Mouse (Mus musculus): ENCODE measurements around the gene Nemp1. TPM values are rescaled to one million over a fixed set of nuclear protein-coding genes. Genes with fewer than 3 reads are reported as not detected.

Nemp1 gene
- polyA plus RNA-seq, 1 experiment, result 4.5 TPM

GRCm38 (mm10) chr10:127670185-127670584 lies 3.5 kb downstream of the Nemp1 start:
- no peak for DNase-seq (ENCODE audit: extremely low spot score in 1 of 2, low spot score in 1 of 2)

- no peak for DNase-seq (ENCODE audit: extremely low spot score in 1 of 2, low spot score in 1 of 2)
Measured at GRCm38 (mm10) chr10:127671276-127671675, 4.6 kb downstream of the Nemp1 start.

DNA sequence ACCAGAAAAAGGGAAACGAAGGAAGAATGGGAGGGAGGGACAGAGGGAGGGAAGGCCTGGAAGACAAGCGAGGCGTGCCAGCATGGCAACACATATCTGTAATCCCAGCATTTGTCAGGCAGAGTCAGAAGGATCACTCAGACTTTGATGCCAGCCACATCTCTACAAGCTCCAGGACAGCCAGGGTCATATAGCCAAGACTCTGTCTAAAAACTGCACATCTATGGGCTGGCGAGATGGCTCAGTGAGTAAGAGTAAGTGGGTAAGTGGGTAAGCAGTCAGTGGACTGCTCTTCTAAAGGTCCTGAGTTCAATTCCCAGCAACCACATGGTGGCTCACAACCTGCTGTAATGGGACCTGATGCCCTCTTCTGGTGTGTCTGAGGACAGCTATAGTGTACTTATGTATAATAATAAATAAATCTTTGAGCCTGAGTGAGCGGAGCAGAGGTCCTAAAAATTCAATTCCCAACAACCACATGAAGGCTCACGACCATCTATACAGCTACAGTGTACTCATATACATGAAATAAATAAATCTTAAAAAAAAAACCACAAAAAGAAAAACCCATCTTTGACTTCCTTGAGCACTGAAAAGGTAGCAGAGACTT lies 7.5 kb downstream of the Nemp1 start:
- no peak for DNase-seq (ENCODE audit: extremely low spot score in 1 of 2, low spot score in 1 of 2)

GRCm38 (mm10) chr10:127674794-127675522 lies 8.3 kb downstream of the Nemp1 start:
- peak; percentile 93 to 98 for DNase-seq (ENCODE audit: extremely low spot score in 1 of 2, low spot score in 1 of 2)

GRCm38 (mm10) chr10:127675859-127676398 lies 9.2 kb downstream of the Nemp1 start:
- no peak for DNase-seq (ENCODE audit: extremely low spot score in 1 of 2, low spot score in 1 of 2)

DNA sequence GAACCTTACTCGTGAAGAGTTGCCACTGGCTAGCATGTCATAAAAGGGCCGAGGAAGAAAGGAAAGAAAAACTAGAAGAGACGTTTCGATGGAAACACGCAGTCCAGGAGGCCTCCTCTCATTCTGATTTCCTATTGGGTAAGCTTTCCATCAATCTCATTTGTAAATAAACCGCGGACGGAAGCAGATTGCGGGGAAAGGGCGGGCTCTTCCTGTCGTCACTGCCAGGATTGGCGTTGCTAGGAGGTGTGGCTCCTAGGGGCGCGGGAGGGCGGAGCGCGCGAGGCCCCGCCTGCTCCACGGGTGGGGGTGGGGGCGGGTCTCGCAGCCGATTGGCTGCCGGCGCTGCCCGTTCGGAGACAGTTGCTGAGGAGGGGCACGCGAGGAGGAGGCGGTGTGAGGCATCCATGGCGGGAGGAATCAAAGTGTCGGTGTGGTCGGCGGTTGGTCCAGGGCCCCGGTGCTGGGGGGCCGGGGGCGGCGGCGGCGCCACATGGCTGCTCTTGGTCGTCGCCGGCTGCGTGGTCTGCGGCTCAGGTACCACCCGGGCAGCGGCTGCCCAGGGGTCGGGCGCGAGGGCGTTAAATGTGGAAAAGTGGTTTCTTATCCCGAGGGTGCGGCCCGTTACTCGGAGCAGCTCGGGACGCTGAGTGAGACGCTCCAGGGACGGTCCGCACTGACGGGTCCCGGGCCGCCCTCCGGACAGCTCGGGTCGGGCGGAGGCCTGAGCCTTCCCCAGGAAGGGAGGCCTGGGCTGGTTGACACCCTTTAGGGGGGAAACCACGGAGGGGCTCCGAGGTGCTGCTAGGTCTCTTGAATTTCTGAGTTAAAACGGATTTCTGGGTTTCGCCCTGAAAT lies 10.2 kb downstream of the Nemp1 start:
- DNase-seq (ENCODE audit: extremely low spot score in 1 of 2, low spot score in 1 of 2), result peak; percentile 94 to 97

DNA sequence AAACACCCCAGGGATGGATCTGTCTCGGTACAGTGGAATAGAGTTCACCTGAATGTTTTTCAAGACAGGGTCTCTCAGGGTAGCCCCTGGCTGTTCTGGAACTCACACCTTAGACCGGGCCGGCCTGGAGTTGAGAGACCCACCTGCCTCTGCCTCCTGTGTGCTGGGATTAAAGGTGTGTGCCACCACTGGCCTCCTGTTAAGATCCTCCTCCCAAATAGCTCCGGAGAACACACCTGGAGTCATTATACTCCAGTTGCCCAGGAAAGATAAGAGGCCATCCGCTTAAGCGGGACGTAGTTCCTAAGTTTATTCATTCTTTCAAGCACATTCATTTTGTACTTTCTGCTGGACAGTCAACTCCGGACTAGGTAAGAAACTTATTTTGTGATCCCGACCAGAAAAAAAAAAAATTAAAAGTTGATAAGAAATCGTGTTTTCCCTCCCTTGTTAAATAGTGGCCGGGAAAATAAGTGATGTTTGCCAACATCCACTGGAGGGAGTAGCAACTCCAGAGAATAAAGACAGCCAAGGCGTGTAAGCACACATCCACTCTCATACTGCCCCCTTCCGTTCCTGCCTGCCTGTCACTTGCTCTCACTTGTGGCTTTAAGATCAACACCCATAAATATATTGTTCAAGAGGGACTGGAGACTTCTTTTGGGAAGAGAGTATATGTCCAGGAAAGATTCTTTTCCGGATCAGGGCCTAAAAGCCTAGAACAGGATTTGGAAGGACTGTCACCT lies 11.1 kb downstream of the Nemp1 start:
- peak in 1 of 2 experiments; percentile 76 for DNase-seq (ENCODE audit: extremely low spot score in 1 of 2, low spot score in 1 of 2)

GRCm38 (mm10) chr10:127679208-127679607 lies 12.5 kb downstream of the Nemp1 start:
- no peak for DNase-seq (ENCODE audit: extremely low spot score in 1 of 2, low spot score in 1 of 2)

DNA sequence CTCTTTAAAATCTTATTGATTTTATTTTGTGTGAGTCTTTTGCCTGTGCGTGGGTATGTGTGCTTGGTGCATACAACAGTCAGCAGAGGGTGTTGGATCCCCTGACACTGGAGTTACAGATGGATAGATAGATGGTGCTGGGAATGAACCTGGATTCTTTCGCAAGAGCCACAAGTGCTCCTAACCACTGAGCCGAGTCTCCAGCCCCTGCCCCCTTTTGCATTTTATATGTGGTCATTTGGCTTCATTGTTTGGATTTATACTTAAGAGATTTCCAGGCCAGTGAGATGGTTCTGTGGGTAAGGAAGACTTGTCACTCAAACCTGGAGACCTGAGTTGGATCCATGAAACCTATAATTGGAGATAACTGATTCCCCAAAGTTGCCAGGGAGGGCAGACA lies 13.2 kb downstream of the Nemp1 start:
- DNase-seq (ENCODE audit: extremely low spot score in 1 of 2, low spot score in 1 of 2), result no peak

DNA sequence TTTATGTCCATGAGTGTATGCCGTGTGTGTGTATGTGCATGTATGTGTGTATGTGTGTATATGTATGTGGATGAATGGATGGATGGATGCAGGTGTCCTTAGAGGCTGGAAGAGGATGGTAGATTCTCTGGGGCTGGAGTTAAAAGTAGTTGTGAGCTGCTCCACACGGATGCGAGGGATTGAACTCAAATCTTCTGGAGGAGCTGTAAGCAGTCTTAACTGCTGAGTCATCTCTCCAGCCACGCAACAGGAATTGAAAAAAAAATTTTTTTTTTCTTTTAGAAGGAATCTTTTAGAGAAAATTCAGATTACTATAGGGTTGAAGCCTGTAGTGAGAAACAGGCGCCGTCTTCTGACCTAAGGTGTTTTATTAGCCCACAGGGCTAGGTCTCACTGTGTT lies 16.2 kb downstream of the Nemp1 start:
- DNase-seq (ENCODE audit: extremely low spot score in 1 of 2, low spot score in 1 of 2), result no peak

DNA sequence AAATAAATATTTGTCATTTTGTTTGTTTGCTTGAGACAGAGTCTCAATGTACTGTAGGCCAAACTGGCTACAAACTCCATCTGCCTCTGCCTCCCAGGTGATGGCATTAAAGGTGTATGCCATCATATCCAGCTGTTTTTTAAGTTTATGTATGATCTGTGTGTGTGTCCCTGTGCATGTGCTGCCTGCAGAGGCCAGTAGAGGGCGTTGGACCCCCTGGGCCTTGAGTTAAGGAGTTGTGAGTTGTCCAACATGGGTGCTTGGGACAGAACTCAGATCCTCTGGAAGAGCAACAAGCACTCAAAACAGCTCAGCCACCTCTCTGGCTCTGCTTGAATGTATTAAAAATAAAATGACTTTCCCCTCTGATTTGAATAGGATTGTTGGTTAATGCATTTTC lies 24.4 kb downstream of the Nemp1 start:
- no peak for DNase-seq (ENCODE audit: extremely low spot score in 1 of 2, low spot score in 1 of 2)

DNA sequence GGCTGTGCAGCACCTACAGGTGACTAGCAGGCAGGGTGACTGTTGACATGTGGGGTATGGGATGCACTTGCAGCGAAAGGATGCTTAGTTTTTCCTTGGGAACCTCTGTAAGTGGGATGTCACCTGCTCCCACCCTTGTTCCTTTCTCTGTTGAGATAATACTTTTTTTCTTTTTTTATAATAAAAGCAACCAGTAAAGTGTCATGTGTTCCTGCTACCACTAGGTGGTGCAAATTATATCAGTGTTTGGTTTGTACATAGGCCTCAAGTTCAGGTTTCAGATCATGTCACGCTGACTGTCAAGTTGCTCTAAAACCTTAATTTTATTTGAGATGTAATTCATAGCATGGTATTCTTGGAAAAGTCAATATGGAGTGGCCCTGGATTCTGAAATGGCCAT lies 27.9 kb downstream of the Nemp1 start:
- peak in 1 of 2 experiments; percentile 46 for DNase-seq (ENCODE audit: extremely low spot score in 1 of 2, low spot score in 1 of 2)

DNA sequence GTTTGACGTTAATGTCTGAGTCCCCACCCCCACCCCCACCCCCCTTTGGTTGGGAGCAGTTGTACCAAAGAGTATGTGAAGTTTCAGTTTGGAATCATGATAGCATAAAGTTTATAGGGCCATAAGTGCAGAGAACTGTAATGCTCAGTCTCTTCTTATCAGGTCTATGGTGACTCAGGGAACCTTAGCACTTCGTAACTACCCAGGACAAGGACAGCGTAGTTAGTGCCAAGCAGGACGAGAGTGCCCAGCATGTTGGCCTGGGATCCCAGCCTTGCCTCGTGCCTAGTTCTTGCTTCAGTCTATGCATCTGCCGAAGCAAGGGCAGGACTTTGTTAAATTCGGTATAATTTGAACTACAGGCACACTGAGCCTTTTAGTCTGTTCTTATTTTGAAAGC lies 29.1 kb downstream of the Nemp1 start:
- no peak for DNase-seq (ENCODE audit: extremely low spot score in 1 of 2, low spot score in 1 of 2)

- DNase-seq (ENCODE audit: extremely low spot score in 1 of 2, low spot score in 1 of 2), result no peak
Measured at GRCm38 (mm10) chr10:127698966-127699365, 32.3 kb downstream of the Nemp1 start.

- no peak for DNase-seq (ENCODE audit: extremely low spot score in 1 of 2, low spot score in 1 of 2)
Measured at GRCm38 (mm10) chr10:127703299-127703698, 36.6 kb downstream of the Nemp1 start.

- no peak for DNase-seq (ENCODE audit: extremely low spot score in 1 of 2, low spot score in 1 of 2)
Measured at GRCm38 (mm10) chr10:127704293-127704692, 37.6 kb downstream of the Nemp1 start.

DNA sequence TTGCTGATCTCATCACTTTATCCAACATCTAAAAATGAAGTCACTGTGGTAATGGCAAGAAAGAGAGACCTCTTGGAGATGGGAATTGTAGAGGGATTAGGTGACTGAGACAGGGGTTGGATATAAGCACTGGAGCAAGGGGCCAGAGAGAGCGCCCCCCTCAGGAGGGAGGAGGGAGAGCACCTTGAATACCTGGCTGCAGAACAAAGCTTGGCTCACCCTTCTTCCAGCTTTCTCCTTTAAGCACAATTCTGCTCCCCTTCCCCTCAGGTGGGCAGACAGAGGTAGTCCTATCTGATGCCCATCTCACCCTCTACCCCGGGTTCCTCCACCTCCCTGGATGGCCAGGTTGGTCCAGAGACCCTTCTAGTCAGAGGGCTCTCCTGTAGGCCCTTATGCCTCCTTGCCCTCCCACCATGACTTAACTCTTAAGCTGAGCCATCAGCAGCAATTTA lies 38.1 kb downstream of the Nemp1 start, which contains the start of gene Myo1a:
Gene Myo1a (plus strand): TSS at position 405 of the 455 bp plus-strand sequence.
- DNase-seq (ENCODE audit: extremely low spot score in 1 of 2, low spot score in 1 of 2), result no peak

DNA sequence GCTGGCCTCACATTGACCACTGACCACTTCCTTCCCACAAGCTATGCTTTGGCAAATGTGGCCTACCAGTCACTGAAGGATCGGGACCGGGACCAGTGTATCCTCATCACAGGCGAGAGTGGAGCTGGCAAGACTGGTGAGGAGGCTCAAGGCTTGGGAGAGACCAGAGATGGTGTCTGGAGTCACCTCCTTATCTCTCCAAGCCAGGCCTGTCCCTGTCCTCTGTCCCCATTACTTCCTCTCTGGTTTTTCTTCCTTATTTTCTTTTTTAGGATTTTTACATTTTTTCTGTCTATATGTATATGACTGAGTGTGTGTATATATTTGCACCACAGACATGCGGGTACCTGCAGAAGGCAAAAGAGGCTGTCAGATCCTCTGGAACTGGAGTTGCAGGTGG lies 39.1 kb downstream of the Nemp1 start:
- DNase-seq (ENCODE audit: extremely low spot score in 1 of 2, low spot score in 1 of 2), result no peak

DNA sequence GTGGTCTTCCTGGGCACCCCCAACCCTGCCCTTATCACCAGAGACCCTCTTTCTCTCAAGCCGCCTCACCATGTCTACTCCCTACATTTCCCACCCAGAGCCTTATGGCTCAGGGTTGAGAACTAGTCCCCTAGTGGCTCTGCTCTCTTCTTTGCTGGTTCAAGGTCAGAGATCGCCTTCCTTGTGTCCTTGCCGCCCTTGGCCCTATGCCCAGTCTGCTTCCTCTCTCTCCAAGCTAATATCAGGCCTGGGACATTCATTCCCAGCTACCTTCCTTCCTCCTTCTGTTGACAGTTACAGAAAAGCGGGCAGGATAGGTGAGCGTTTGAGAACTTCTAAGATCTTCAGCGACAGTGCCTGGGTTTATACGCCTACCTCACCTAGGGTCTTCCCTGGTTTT lies 41.0 kb downstream of the Nemp1 start:
- DNase-seq (ENCODE audit: extremely low spot score in 1 of 2, low spot score in 1 of 2), result no peak

DNA sequence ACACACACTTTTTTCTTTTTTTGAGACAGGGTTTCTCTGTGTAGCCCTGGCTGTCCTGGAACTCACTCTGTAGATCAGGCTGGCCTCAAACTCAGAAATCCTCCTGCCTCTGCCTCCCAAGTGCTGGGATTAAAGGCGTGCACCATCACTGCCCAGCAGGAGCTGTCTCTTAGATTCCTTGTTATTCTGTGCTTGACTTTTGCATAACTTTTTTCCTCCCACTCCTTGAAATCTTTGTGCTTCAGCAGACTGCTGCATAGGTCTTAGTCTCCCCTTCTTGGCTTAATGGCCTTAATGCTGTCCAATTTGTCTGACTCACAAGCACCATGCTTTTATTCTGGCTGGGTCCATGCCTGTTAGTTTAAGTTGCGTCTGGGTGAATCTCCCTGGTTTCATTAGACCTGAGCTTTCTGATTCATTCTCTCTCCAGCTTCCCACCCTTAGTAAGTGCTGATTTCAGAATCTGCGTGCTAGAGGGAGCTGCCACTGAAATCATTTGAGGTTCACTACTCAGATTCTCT lies 42.2 kb downstream of the Nemp1 start:
- DNase-seq (ENCODE audit: extremely low spot score in 1 of 2, low spot score in 1 of 2), result no peak

All from frontal cortex, adult 2 months (tissue).